Mouse (Mus musculus) heart, embryonic 13.5 days (tissue): Measurements from ENCODE around the gene Prkacb. TPM values are rescaled to one million over a fixed set of nuclear protein-coding genes. Genes with fewer than 3 reads are reported as not detected.
A peak's percentile ranks its signal among the peaks of the same experiment; 100 is the strongest.

Experiments
- ATAC-seq: fragments of 200-750 bp; cut with Nextera tagmentation; 2 replicates; pipeline ENCODE4 v1.8.0; 2017; ENCODE audit warnings: moderate TSS enrichment; ENCODE audit not compliant: insufficient number of reproducible peaks, low FRiP score, low TSS enrichment; ENCODE audit errors: extremely low read depth
- H3K27ac ChIP-seq: fragments of 300-500 bp; sonication (generic); replicated peaks from 2 replicates; pipeline ENCODE4 v1.5.1; 2015; ENCODE audit warnings: moderate library complexity, mild to moderate bottlenecking, inconsistent platforms
- H3K27me3 ChIP-seq: fragments of 300-500 bp; sonication (generic); replicated peaks from 2 replicates; pipeline ENCODE4 v1.6.1; 2015; ENCODE audit warnings: mild to moderate bottlenecking, inconsistent platforms
- H3K36me3 ChIP-seq: fragments of 300-500 bp; sonication (generic); 2 replicates; pipeline ENCODE4 v1.6.1; 2015; ENCODE audit warnings: mild to moderate bottlenecking, inconsistent platforms
- H3K4me1 ChIP-seq: fragments of 300-500 bp; sonication (generic); 2 replicates; pipeline ENCODE4 v1.6.1; 2015; ENCODE audit warnings: inconsistent platforms
- H3K4me2 ChIP-seq: fragments of 300-500 bp; sonication (generic); 2 replicates; pipeline ENCODE4 v1.6.1; 2015; ENCODE audit warnings: inconsistent platforms, mild to moderate bottlenecking, moderate library complexity
- H3K4me3 ChIP-seq: fragments of 300-500 bp; sonication (generic); 2 replicates; pipeline ENCODE4 v1.5.1; 2015; ENCODE audit warnings: moderate library complexity, mild to moderate bottlenecking, inconsistent platforms
- H3K9ac ChIP-seq: fragments of 300-500 bp; sonication (generic); 2 replicates; pipeline ENCODE4 v1.6.1; 2015; ENCODE audit warnings: inconsistent platforms, mild to moderate bottlenecking, moderate library complexity
- H3K9me3 ChIP-seq: fragments of 300-500 bp; sonication (generic); 2 replicates; pipeline ENCODE4 v1.6.1; 2016; ENCODE audit warnings: inconsistent platforms
- WGBS: fragments of 180-500 bp; shearing (Covaris S2); methylation state at CpG from one replicate; pipeline ENCODE4 v1.1.7; 2015; ENCODE audit warnings: mixed read lengths; 5-methylcytosine and 5-hydroxymethylcytosine counted together
- polyA plus RNA-seq: library from polyadenylated mRNA; unstranded; fragments of >200 nt; fragmentation: Nextera tagmentation; extraction: Ambion mirVana; gene quantifications from 2 replicates; pipeline ENCODE4 v1.2.1, GENCODE M21; 2015

Prkacb gene
- polyA plus RNA-seq: 45.1 and 45.2 TPM in 2 replicates

DNA sequence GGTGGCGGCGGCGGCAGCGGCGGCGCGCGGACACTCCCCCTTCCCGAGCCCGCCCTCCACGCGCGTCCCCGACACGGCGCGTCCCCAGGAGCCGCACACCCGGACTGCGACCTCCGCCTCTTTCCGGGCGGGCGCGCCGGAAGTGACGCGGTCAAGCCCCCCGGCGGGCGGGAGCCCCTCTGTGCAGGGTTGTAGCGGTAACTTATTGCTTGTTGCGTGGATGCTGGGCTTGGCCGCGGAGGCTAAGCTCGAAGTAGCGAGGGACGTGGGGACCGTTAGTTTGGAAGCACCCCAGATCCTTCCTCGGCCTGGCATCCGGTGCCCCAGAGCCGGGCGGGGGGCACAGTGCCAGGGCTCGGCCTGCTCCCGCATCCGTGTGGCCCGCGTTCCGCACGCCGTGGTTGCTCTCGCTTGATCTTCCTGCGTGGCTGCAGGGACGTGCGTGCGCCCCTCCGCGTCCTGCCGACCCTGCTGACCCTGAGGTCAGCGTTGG is at the start of gene Prkacb:
TSS of gene Prkacb (minus strand) at position 90 of the 493 bp plus-strand sequence.
- Histone ChIP-seq H3K9ac (peak within 1 kb of the TSS; percentile 97), H3K4me1 (peaks cover 21% of the 10 kb centered on the region)
- ATAC-seq: peak; percentile 81

DNA sequence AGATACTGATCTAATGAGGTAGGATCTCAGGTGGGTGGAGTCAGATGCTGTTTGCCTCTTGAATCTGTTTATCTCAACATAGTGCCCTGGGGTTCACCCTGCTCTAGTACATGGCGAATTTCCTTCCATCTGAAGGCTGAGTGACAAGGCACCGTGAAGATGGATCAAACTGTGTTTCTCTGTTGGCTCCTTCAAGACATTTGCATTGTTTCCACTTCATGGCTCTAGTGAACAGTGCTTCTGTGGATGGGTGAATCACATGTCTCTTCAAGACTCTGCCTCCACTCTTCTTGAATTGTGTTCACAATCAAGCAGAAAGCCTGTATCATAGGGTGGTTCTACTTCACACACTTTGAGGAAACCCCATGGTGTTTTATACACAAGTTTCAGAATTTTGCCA is 47.5 kb upstream of the Prkacb start:
- no peaks in the 10 kb centered on the region for H3K4me1 ChIP-seq
- 71% methylated on average over 2 of the region's 2 CpGs for WGBS
- no peaks in the 10 kb centered on the region for H3K36me3 ChIP-seq
- no peak overlapping the region for H3K9ac ChIP-seq
- H3K4me2 ChIP-seq: no peak overlapping the region
- H3K27me3 ChIP-seq: no peaks in the 10 kb centered on the region
- no peak overlapping the region for H3K27ac ChIP-seq
- H3K9me3 ChIP-seq: no peaks in the 10 kb centered on the region
- no peak overlapping the region for H3K4me3 ChIP-seq
- no peak for ATAC-seq

More for the DNA sequence above, at the start of gene Prkacb:
- peaks cover 4% of the 10 kb centered on the region for H3K36me3 ChIP-seq
- H3K9me3 ChIP-seq: no peaks in the 10 kb centered on the region
- H3K27ac ChIP-seq: peak within 1 kb of the TSS; percentile 92
- peak within 1 kb of the TSS; percentile 99 for H3K4me3 ChIP-seq
- WGBS: under 1% methylated on average over 52 of the region's 60 CpGs
- H3K4me2 ChIP-seq: peak within 1 kb of the TSS; percentile 89
- no peaks in the 10 kb centered on the region for H3K27me3 ChIP-seq

GRCm38 (mm10) chr3:146857373-146857772 is 44.6 kb upstream of the Prkacb start:
- no peak overlapping the region for H3K27ac ChIP-seq
- H3K9ac ChIP-seq: no peak overlapping the region
- no peaks in the 10 kb centered on the region for H3K9me3 ChIP-seq
- no peak overlapping the region for H3K4me2 ChIP-seq
- 82% methylated on average over 10 of the region's 10 CpGs for WGBS
- no peak for ATAC-seq
- H3K4me1 ChIP-seq: peaks cover 6% of the 10 kb centered on the region
- H3K36me3 ChIP-seq: no peaks in the 10 kb centered on the region
- no peaks in the 10 kb centered on the region for H3K27me3 ChIP-seq
- no peak overlapping the region for H3K4me3 ChIP-seq

DNA sequence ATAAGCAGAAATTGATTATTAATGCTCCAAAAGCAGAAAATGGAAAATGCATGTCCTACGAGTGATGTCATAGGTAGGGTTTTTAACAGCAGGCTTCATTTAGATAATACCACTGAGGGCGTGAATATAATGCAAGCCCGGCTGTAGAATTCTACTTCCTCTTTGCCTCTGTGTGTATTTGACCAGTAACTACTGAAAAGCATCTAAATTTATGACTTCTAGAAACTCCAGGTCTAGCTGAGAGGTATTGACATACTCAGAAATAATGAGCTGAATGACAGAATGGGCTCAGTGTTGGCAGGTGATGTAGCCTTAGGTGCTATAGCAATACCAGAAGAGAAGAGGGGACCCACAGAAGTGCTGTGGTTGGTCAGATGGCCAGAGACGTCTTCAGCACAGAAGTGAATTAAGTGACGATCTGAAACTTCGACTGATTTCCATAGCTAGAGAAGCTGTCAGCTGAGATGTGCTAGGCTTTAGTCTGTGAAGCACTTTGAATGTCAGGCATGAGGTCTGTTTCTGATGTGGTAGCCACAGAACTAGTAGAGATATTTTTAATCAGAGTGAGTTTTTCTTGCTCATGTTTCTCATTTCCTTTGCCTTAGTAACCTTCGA is 41.8 kb upstream of the Prkacb start:
- Histone ChIP-seq H3K27me3 (0 out of 2 replicates have a peak, but pooled peaks cover 2% of the 10 kb centered on the region), H3K4me3 (no peak overlapping the region), H3K27ac (no peak overlapping the region), H3K36me3 (no peaks in the 10 kb centered on the region), H3K9me3 (no peaks in the 10 kb centered on the region), H3K9ac (no peak overlapping the region), H3K4me1 (peaks cover 10% of the 10 kb centered on the region), H3K4me2 (no peak overlapping the region)
- 64% methylated on average over 7 of the region's 7 CpGs for WGBS
- no peak for ATAC-seq

DNA sequence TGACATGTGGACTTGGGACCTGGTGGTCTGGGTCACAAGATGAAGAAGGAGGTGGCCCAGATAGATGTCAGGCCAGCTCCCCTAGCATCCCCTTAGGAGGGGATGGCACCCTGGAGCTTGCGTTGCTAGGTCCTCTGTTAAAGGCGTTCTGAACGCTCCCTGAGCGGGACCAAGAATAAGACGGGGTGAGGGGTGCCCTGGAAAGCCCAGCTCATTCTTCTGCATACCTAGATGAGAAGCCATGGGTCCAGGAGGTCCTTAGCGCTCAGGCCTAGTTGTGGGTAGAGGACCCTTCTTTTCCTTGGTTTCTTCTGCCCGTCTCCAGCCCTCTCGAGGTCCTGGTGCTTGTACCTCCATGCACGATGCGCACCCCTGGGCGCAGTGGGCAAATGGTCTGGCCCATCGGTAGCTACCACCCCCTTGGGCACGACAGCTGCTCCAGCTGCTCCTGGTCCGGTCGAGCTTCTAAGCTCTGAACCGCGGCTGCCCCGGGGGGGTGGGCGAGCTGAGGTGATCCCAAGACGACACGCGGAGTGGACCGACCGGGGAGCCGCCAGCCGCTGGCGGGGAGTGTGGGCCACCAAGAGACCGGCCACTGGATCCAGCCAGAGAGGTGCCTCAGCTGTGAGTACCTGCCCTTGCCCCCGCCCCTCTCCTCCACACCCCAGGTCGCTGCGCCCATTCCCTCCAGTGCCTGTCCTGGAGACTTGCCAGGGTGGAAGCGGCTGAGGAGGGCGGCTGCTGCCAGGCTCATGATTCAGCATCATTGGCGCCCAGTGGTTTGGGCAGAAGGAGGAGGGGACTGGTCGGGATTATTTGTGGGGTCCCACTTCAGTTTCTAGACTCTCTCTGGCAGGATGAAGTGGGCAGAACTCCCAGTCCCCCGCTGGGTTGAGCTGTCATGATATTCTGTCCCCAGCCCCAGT is 39.4 kb upstream of the Prkacb start, which contains the start of gene Ttll7:
TSS of gene Ttll7 (plus strand) at position 402 of the 926 bp plus-strand sequence.
- Histone ChIP-seq H3K4me1 (peaks cover 10% of the 10 kb centered on the region), H3K4me3 (peak within 1 kb of the TSS; percentile 73), H3K27me3 (0 out of 2 replicates have a peak, but pooled peaks cover 2% of the 10 kb centered on the region), H3K9me3 (no peaks in the 10 kb centered on the region), H3K4me2 (peak within 1 kb of the TSS; percentile 90), H3K9ac (peak within 1 kb of the TSS; percentile 83), H3K36me3 (no peaks in the 10 kb centered on the region), H3K27ac (peak within 1 kb of the TSS; percentile 49; the same call in 1 of the 2 replicates)
- ATAC-seq: peak; percentile 73; the same call in 1 of the 2 replicates
- WGBS: under 1% methylated on average over 36 of the region's 36 CpGs

DNA sequence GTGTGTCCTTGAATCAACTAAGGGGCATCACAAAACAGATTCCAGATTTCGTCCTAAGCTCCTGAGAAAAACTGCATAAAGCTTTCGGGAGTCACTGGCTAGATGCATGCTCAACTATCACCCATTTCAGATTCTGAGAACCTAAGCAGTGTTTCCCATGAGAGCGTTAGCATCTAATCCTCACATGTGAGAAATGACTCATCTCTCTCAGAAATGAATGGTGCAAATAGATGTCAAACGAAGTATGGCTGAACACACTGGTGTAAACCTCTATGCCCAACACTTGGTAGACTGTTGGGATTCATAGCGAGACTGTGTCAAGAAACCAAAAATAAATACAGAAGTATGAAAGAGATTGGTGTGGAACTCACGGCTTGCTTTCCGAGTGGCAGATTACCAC is 36.6 kb upstream of the Prkacb start:
- peaks cover 10% of the 10 kb centered on the region for H3K4me1 ChIP-seq
- ATAC-seq: no peak
- 0 out of 2 replicates have a peak, but pooled peaks cover 2% of the 10 kb centered on the region for H3K27me3 ChIP-seq
- no peak overlapping the region for H3K27ac ChIP-seq
- no peak overlapping the region for H3K4me2 ChIP-seq
- no peaks in the 10 kb centered on the region for H3K9me3 ChIP-seq
- H3K9ac ChIP-seq: no peak overlapping the region
- H3K36me3 ChIP-seq: no peaks in the 10 kb centered on the region
- 74% methylated on average over 7 of the region's 7 CpGs for WGBS
- H3K4me3 ChIP-seq: no peak overlapping the region

DNA sequence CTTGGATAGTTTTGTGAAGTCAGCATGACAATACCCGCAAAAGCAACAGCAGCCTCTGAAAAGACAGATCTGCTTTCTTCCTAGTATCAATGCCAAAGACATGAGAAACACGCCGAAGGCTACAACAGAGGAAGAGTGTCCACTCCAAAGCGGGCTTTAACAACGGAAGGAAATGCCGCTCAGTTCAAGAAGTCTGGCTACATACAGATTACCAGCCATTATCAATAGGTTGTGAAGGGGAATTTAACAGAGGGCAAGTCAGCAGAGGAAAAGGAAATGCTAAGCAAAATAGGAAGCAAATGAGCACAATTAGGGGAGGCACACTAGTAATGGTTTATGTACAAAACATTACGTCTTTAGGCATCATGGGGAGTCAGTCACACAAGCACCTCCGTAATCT is 35.3 kb upstream of the Prkacb start:
- Histone ChIP-seq H3K27ac (0 out of 2 replicates have a peak overlapping the region, but pooled peaks have one; percentile 29), H3K4me2 (no peak overlapping the region), H3K4me1 (peaks cover 10% of the 10 kb centered on the region), H3K4me3 (no peak overlapping the region), H3K9me3 (no peaks in the 10 kb centered on the region), H3K27me3 (0 out of 2 replicates have a peak, but pooled peaks cover 2% of the 10 kb centered on the region), H3K9ac (no peak overlapping the region), H3K36me3 (no peaks in the 10 kb centered on the region)
- WGBS: 68% methylated on average over 8 of the region's 8 CpGs
- ATAC-seq: no peak

- H3K9ac ChIP-seq: no peak overlapping the region
- no peaks in the 10 kb centered on the region for H3K36me3 ChIP-seq
- no peak overlapping the region for H3K4me2 ChIP-seq
- WGBS: 82% methylated on average over 5 of the region's 5 CpGs
- H3K9me3 ChIP-seq: no peaks in the 10 kb centered on the region
- ATAC-seq: no peak
- H3K4me1 ChIP-seq: no peaks in the 10 kb centered on the region
- 0 out of 2 replicates have a peak, but pooled peaks cover 2% of the 10 kb centered on the region for H3K27me3 ChIP-seq
- no peak overlapping the region for H3K4me3 ChIP-seq
- no peak overlapping the region for H3K27ac ChIP-seq
Observed at GRCm38 (mm10) chr3:146846237-146846636, 33.4 kb upstream of the Prkacb start.

DNA sequence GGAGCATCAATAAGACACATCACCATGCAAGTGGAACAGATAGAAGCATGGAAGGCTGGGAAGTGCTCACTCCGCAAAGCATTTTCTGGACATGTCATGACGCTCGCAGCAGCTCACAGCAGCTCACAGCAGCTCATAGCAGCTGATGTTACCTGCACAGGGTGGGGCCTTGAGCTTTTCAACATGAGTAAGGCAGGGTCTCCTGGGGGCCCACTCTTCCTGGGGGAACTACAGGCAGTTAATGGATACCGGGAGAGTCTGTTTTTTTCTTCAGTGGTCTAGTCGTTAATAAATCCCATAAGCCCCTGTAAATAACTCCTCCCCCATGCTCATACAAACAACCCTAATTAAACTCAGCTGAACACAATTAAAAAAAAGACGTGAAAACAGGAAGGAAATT is 30.7 kb upstream of the Prkacb start:
- no peak for ATAC-seq
- Histone ChIP-seq H3K4me3 (no peak overlapping the region), H3K27ac (no peak overlapping the region), H3K4me1 (no peaks in the 10 kb centered on the region), H3K9ac (no peak overlapping the region), H3K4me2 (no peak overlapping the region), H3K9me3 (no peaks in the 10 kb centered on the region), H3K27me3 (no peaks in the 10 kb centered on the region), H3K36me3 (no peaks in the 10 kb centered on the region)
- WGBS: 72% methylated on average over 6 of the region's 6 CpGs

- H3K9ac ChIP-seq: no peak overlapping the region
- WGBS: 55% methylated on average over 3 of the region's 3 CpGs
- no peaks in the 10 kb centered on the region for H3K36me3 ChIP-seq
- no peak for ATAC-seq
- H3K27ac ChIP-seq: no peak overlapping the region
- H3K9me3 ChIP-seq: no peaks in the 10 kb centered on the region
- H3K4me1 ChIP-seq: no peaks in the 10 kb centered on the region
- no peak overlapping the region for H3K4me2 ChIP-seq
- H3K27me3 ChIP-seq: no peaks in the 10 kb centered on the region
- no peak overlapping the region for H3K4me3 ChIP-seq
Observed at GRCm38 (mm10) chr3:146842766-146843165, 30.0 kb upstream of the Prkacb start.

GRCm38 (mm10) chr3:146820718-146821117 is 7.9 kb upstream of the Prkacb start:
- Histone ChIP-seq H3K36me3 (no peaks in the 10 kb centered on the region), H3K9me3 (no peaks in the 10 kb centered on the region), H3K4me2 (no peak overlapping the region), H3K4me1 (no peaks in the 10 kb centered on the region), H3K27me3 (no peaks in the 10 kb centered on the region; the same call in 1 of the 2 replicates), H3K9ac (no peak overlapping the region), H3K4me3 (no peak overlapping the region), H3K27ac (no peak overlapping the region)
- WGBS: 81% methylated on average over 4 of the region's 4 CpGs
- ATAC-seq: no peak
